ENCODE assay signal across 28 mouse cellular contexts in the genomic region with DNA sequence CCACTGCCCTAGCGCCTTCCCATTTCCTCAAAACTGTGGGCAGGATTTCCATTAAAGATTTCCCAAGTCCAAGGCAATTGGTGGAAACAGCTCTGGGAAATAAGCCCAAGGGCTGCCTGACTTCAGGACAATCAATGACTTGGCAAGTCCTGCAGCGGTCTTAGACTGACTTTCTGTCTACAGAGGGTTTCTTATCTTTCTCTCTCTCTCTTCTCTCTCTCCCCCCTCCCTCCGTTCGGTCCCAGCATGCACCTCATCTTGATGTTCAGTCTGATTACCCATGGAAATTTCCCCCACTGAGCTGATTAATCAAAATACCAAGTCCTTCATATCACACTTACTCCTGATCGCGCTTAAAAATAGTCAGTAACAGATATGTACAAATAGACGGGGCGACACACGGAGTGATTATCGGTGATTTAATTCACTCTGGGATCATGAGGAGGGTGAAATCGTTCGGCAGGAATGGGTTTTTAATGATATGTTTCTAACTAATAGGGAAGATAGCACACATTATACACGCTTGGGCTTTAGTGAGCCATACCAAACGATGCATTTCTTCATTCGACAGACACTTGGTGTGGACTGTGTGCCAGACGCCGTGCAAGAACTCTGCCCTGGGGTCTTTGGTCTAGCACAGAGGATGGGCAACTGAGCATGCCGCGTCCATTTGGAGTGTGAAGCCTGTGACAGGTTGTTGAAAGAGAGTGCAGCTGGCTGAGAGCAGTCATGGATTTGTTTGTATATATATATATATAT. TPM values are rescaled to one million over a fixed set of nuclear protein-coding genes. Genes with fewer than 3 reads are reported as not detected.
DNase-seq lines count a peak whose midpoint lies in the region; ATAC-seq and TF ChIP-seq lines count a peak whose summit lies in the region.
"Had no signal": no experiment of that assay in that cellular context is flagged by ENCODE, and none has a peak within 500 bp of the region (broad histone marks: within the 10 kb centered on the region; RNA-seq: fewer than 3 reads in every experiment).

No protein-coding gene starts in this region.

- H3K9me3 ChIP-seq in forebrain, embryonic 15.5 days: no peaks in the 10 kb centered on the region
- no peaks in the 10 kb centered on the region for H3K9me3 ChIP-seq in forebrain, embryonic 11.5 days (ENCODE audit: control insufficient read depth, low read length)
- no peaks in the 10 kb centered on the region for H3K9me3 ChIP-seq in hindbrain, postnatal 0 days (ENCODE audit: low read length)
- H3K9me3 ChIP-seq in hindbrain, embryonic 12.5 days (replicated peaks): no peaks in the 10 kb centered on the region
- H3K9me3 ChIP-seq in midbrain, postnatal 0 days (ENCODE audit: low read length): no peaks in the 10 kb centered on the region
- H3K9me3 ChIP-seq in midbrain, embryonic 13.5 days: no peaks in the 10 kb centered on the region
- no peaks in the 10 kb centered on the region for H3K9me3 ChIP-seq in liver, embryonic 15.5 days (replicated peaks)
- H3K9me3 ChIP-seq in kidney, embryonic 16.5 days (ENCODE audit: low read length): no peaks in the 10 kb centered on the region
- H3K9me3 ChIP-seq: embryonic facial prominence, embryonic 10.5 days; embryonic facial prominence, embryonic 15.5 days; heart, embryonic 10.5 days; heart, embryonic 15.5 days; limb, embryonic 13.5 days; midbrain, embryonic 12.5 days had no signal

- no peaks in the 10 kb centered on the region for H3K27me3 ChIP-seq in forebrain, embryonic 15.5 days
- H3K27me3 ChIP-seq in forebrain, embryonic 11.5 days (ENCODE audit: control insufficient read depth, insufficient read depth, low read length): no peaks in the 10 kb centered on the region
- H3K27me3 ChIP-seq in hindbrain, postnatal 0 days (ENCODE audit: insufficient read depth, low read length): no peaks in the 10 kb centered on the region
- no peaks in the 10 kb centered on the region for H3K27me3 ChIP-seq in hindbrain, embryonic 12.5 days
- no peaks in the 10 kb centered on the region for H3K27me3 ChIP-seq in midbrain, postnatal 0 days (ENCODE audit: insufficient read depth, low read length)
- H3K27me3 ChIP-seq in midbrain, embryonic 13.5 days: no peaks in the 10 kb centered on the region
- peaks cover 24% of the 10 kb centered on the region for H3K27me3 ChIP-seq in liver, embryonic 15.5 days
- no peaks in the 10 kb centered on the region for H3K27me3 ChIP-seq in kidney, embryonic 16.5 days (ENCODE audit: insufficient read depth, low read length)
- H3K27me3 ChIP-seq: embryonic facial prominence, embryonic 15.5 days; heart, embryonic 15.5 days; midbrain, embryonic 12.5 days had no signal

- H3K4me2 ChIP-seq in forebrain, embryonic 15.5 days (replicated peaks): no peak overlapping the region
- no peak overlapping the region for H3K4me2 ChIP-seq in forebrain, embryonic 11.5 days (ENCODE audit: low read depth, low read length, severe bottlenecking)
- no peak overlapping the region for H3K4me2 ChIP-seq in hindbrain, postnatal 0 days (ENCODE audit: low read depth, low read length)
- H3K4me2 ChIP-seq in hindbrain, embryonic 12.5 days (replicated peaks): no peak overlapping the region
- H3K4me2 ChIP-seq in midbrain, postnatal 0 days (ENCODE audit: low read depth, low read length, poor library complexity, severe bottlenecking): no peak overlapping the region
- H3K4me2 ChIP-seq in midbrain, embryonic 13.5 days (replicated peaks): no peak overlapping the region
- H3K4me2 ChIP-seq in liver, embryonic 15.5 days: no peak overlapping the region
- H3K4me2 ChIP-seq in kidney, embryonic 16.5 days (replicated peaks; ENCODE audit: low read depth, low read length): no peak overlapping the region
- H3K4me2 ChIP-seq: embryonic facial prominence, embryonic 15.5 days; heart, embryonic 15.5 days; limb, embryonic 13.5 days; midbrain, embryonic 12.5 days had no signal

- H3K4me1 ChIP-seq in forebrain, embryonic 15.5 days: 0 out of 2 replicates have a peak, but pooled peaks cover 11% of the 10 kb centered on the region
- H3K4me1 ChIP-seq in forebrain, embryonic 11.5 days (replicated peaks; ENCODE audit: control insufficient read depth, insufficient read depth, low read length): no peaks in the 10 kb centered on the region
- H3K4me1 ChIP-seq in hindbrain, postnatal 0 days (ENCODE audit: insufficient read depth, low read length): no peaks in the 10 kb centered on the region; the same call in 1 of the 2 replicates
- H3K4me1 ChIP-seq in hindbrain, embryonic 12.5 days: no peaks in the 10 kb centered on the region; the same call in 1 of the 2 replicates
- H3K4me1 ChIP-seq in midbrain, postnatal 0 days (ENCODE audit: insufficient read depth, low read length): no peaks in the 10 kb centered on the region
- H3K4me1 ChIP-seq in midbrain, embryonic 13.5 days (replicated peaks): peaks cover 7% of the 10 kb centered on the region; the same call in 1 of the 2 replicates
- H3K4me1 ChIP-seq in liver, embryonic 15.5 days (replicated peaks): peaks cover 6% of the 10 kb centered on the region; the same call in 1 of the 2 replicates
- H3K4me1 ChIP-seq in kidney, embryonic 16.5 days (ENCODE audit: insufficient read depth, low read length): no peaks in the 10 kb centered on the region
- H3K4me1 ChIP-seq: embryonic facial prominence, embryonic 15.5 days; megakaryocyte, embryonic 14.5 days had no signal

- ATAC-seq in forebrain, embryonic 15.5 days (replicated peaks): no peak
- ATAC-seq in forebrain, embryonic 11.5 days (replicated peaks; ENCODE audit: low FRiP score): no peak
- no peak for ATAC-seq in hindbrain, postnatal 0 days
- ATAC-seq in hindbrain, embryonic 12.5 days (ENCODE audit: low FRiP score): no peak
- no peak for ATAC-seq in midbrain, postnatal 0 days (ENCODE audit: low FRiP score)
- ATAC-seq in midbrain, embryonic 13.5 days: no peak
- ATAC-seq in liver, embryonic 15.5 days (ENCODE audit: insufficient read depth): peak; percentile 25; the same call in 1 of the 2 replicates
- ATAC-seq in kidney, embryonic 16.5 days (ENCODE audit: low FRiP score, low TSS enrichment): no peak
- ATAC-seq: lung, postnatal 0 days had no signal

- no peaks in the 10 kb centered on the region for H3K36me3 ChIP-seq in forebrain, embryonic 15.5 days
- no peaks in the 10 kb centered on the region for H3K36me3 ChIP-seq in forebrain, embryonic 11.5 days (ENCODE audit: control insufficient read depth, insufficient read depth, low read length)
- H3K36me3 ChIP-seq in hindbrain, postnatal 0 days (ENCODE audit: insufficient read depth, low read length): no peaks in the 10 kb centered on the region
- H3K36me3 ChIP-seq in hindbrain, embryonic 12.5 days: no peaks in the 10 kb centered on the region
- no peaks in the 10 kb centered on the region for H3K36me3 ChIP-seq in midbrain, postnatal 0 days (ENCODE audit: insufficient read depth, low read length)
- H3K36me3 ChIP-seq in midbrain, embryonic 13.5 days: no peaks in the 10 kb centered on the region
- H3K36me3 ChIP-seq in liver, embryonic 15.5 days (replicated peaks): no peaks in the 10 kb centered on the region
- no peaks in the 10 kb centered on the region for H3K36me3 ChIP-seq in kidney, embryonic 16.5 days (ENCODE audit: insufficient read depth, low read length)
- H3K36me3 ChIP-seq: embryonic facial prominence, embryonic 10.5 days; embryonic facial prominence, embryonic 15.5 days; heart, embryonic 10.5 days; heart, embryonic 15.5 days; limb, embryonic 13.5 days; midbrain, embryonic 12.5 days had no signal

- no peak for DNase-seq in forebrain, embryonic 11.5 days (ENCODE audit: low spot score)
- DNase-seq in hindbrain, postnatal 0 days (ENCODE audit: low spot score): peak; percentile 11
- DNase-seq in midbrain, postnatal 0 days (ENCODE audit: low spot score): peak; percentile 23
- DNase-seq: adrenal gland, adult 2 months; adrenal gland, postnatal 36 days; cerebellum, adult 2 months; cerebellum, postnatal 25 days; gastrocnemius, postnatal 25 days; heart, adult 11 months; kidney, adult 11 months; kidney, postnatal 25 days; lung, adult 18-20 months; lung, postnatal 4 days; thymus, adult 2 months; thymus, postnatal 4 days had no signal

- 60% methylated on average over 19 of the region's 19 CpGs for WGBS in forebrain, embryonic 15.5 days
- 89% methylated on average over 19 of the region's 19 CpGs for WGBS in forebrain, embryonic 11.5 days
- WGBS in hindbrain, postnatal 0 days: 71% methylated on average over 19 of the region's 19 CpGs
- WGBS in hindbrain, embryonic 12.5 days: 81% methylated on average over 19 of the region's 19 CpGs
- WGBS in midbrain, postnatal 0 days: 82% methylated on average over 19 of the region's 19 CpGs
- WGBS in midbrain, embryonic 13.5 days: 90% methylated on average over 19 of the region's 19 CpGs
- 68% methylated on average over 19 of the region's 19 CpGs for WGBS in liver, embryonic 15.5 days (ENCODE audit: insufficient replicate concordance)
- WGBS in kidney, embryonic 16.5 days: 87% methylated on average over 19 of the region's 19 CpGs

- H3K4me3 ChIP-seq in forebrain, embryonic 15.5 days: no peak overlapping the region
- no peak overlapping the region for H3K4me3 ChIP-seq in forebrain, embryonic 11.5 days (ENCODE audit: low read depth, low read length)
- no peak overlapping the region for H3K4me3 ChIP-seq in hindbrain, postnatal 0 days (ENCODE audit: low read length)
- H3K4me3 ChIP-seq in hindbrain, embryonic 12.5 days: no peak overlapping the region
- no peak overlapping the region for H3K4me3 ChIP-seq in midbrain, postnatal 0 days (ENCODE audit: low read depth, low read length)
- H3K4me3 ChIP-seq in midbrain, embryonic 13.5 days (replicated peaks): no peak overlapping the region
- no peak overlapping the region for H3K4me3 ChIP-seq in liver, embryonic 15.5 days (replicated peaks)
- no peak overlapping the region for H3K4me3 ChIP-seq in kidney, embryonic 16.5 days (ENCODE audit: low read length)
- H3K4me3 ChIP-seq: embryonic facial prominence, embryonic 10.5 days; embryonic facial prominence, embryonic 15.5 days; heart, embryonic 10.5 days; heart, embryonic 15.5 days; limb, embryonic 13.5 days; megakaryocyte, embryonic 14.5 days; midbrain, embryonic 12.5 days had no signal

- H3K27ac ChIP-seq in forebrain, embryonic 15.5 days (replicated peaks): peak overlapping the region; percentile 38
- no peak overlapping the region for H3K27ac ChIP-seq in forebrain, embryonic 11.5 days (ENCODE audit: low read depth, low read length)
- H3K27ac ChIP-seq in hindbrain, postnatal 0 days: no peak overlapping the region
- no peak overlapping the region for H3K27ac ChIP-seq in hindbrain, embryonic 12.5 days
- no peak overlapping the region for H3K27ac ChIP-seq in midbrain, postnatal 0 days (ENCODE audit: low read depth, low read length)
- H3K27ac ChIP-seq in midbrain, embryonic 13.5 days: no peak overlapping the region
- H3K27ac ChIP-seq in liver, embryonic 15.5 days (replicated peaks): no peak overlapping the region
- no peak overlapping the region for H3K27ac ChIP-seq in kidney, embryonic 16.5 days (ENCODE audit: low read length)
- H3K27ac ChIP-seq: embryonic facial prominence, embryonic 10.5 days; embryonic facial prominence, embryonic 15.5 days; heart, embryonic 10.5 days; heart, embryonic 15.5 days; limb, embryonic 13.5 days; midbrain, embryonic 12.5 days had no signal

- H3K9ac ChIP-seq in forebrain, embryonic 15.5 days (replicated peaks): no peak overlapping the region
- H3K9ac ChIP-seq in forebrain, embryonic 11.5 days (ENCODE audit: low read length): no peak overlapping the region
- no peak overlapping the region for H3K9ac ChIP-seq in hindbrain, postnatal 0 days (replicated peaks; ENCODE audit: low read length)
- no peak overlapping the region for H3K9ac ChIP-seq in hindbrain, embryonic 12.5 days
- no peak overlapping the region for H3K9ac ChIP-seq in midbrain, postnatal 0 days (replicated peaks; ENCODE audit: low read length, poor library complexity, severe bottlenecking)
- H3K9ac ChIP-seq in midbrain, embryonic 13.5 days (replicated peaks): no peak overlapping the region
- no peak overlapping the region for H3K9ac ChIP-seq in liver, embryonic 15.5 days
- H3K9ac ChIP-seq in kidney, embryonic 16.5 days (replicated peaks; ENCODE audit: low read length): no peak overlapping the region
- H3K9ac ChIP-seq: embryonic facial prominence, embryonic 15.5 days; heart, embryonic 15.5 days; limb, embryonic 13.5 days; midbrain, embryonic 12.5 days had no signal

- TF ChIP-seq CTCF in hindbrain, postnatal 0 days (IDR thresholded peaks at IDR 0.05; ENCODE audit: low read depth): no peak
- no peak for TF ChIP-seq CTCF in midbrain, postnatal 0 days (IDR thresholded peaks at IDR 0.05)

RNA-seq across cellular contexts. Expression of gene Vrk1, which starts 12.8 kb away (rescaled TPM):
- 73.6 and 81.7 TPM in 2 replicates for polyA plus RNA-seq in forebrain, embryonic 15.5 days (2015; fragmentation: Nextera tagmentation; extraction: Ambion mirVana)
- polyA plus RNA-seq in forebrain, embryonic 11.5 days (2014; fragmentation: Nextera tagmentation; extraction: Ambion mirVana): 114 and 115 TPM in 2 replicates
- 13.5 and 17.7 TPM in 2 replicates for total RNA-seq in hindbrain, postnatal 0 days (2014; rRNA removed)
- polyA plus RNA-seq in hindbrain, postnatal 0 days (2015; fragmentation: Nextera tagmentation; extraction: Ambion mirVana): 32.0 and 35.8 TPM in 2 replicates
- 60.7 and 61.3 TPM in 2 replicates for polyA plus RNA-seq in hindbrain, embryonic 12.5 days (2016; fragmentation: Nextera tagmentation; extraction: Ambion mirVana)
- 9.4 and 24.5 TPM in 2 replicates for total RNA-seq in midbrain, postnatal 0 days (2014; rRNA removed)
- 29.2 and 30.3 TPM in 2 replicates for polyA plus RNA-seq in midbrain, postnatal 0 days (2015; fragmentation: Nextera tagmentation; extraction: Ambion mirVana)
- 50.9 and 55.9 TPM in 2 replicates for polyA plus RNA-seq in midbrain, embryonic 13.5 days (2015; fragmentation: Nextera tagmentation; extraction: Ambion mirVana)
- polyA plus RNA-seq in liver, embryonic 15.5 days (2015; fragmentation: Nextera tagmentation; extraction: Ambion mirVana): 77.5 and 87.2 TPM in 2 replicates
- polyA plus RNA-seq in kidney, embryonic 16.5 days (2015; fragmentation: Nextera tagmentation; extraction: Ambion mirVana): 67.2 and 67.3 TPM in 2 replicates
